Mouse (Mus musculus): ENCODE data around the gene Cngb1.

- TF ChIP-seq CTCF (IDR thresholded peaks at IDR 0.05; ENCODE audit: low read depth, low read length) (no peak), POLR2A (IDR thresholded peaks at IDR 0.05; ENCODE audit: insufficient read depth, low read length) (no peak), EP300 (IDR thresholded peaks at IDR 0.05; ENCODE audit: insufficient read depth, low read depth, low read length) (no peak)
These were observed 82.4 kb downstream of the Cngb1 start for GRCm38 (mm10) chr8:95223969-95224368.

Data from ES-Bruce4 (cell line).